Mouse (Mus musculus) limb, embryonic 11.5 days (tissue): ENCODE data around the gene Dock1. TPM values are rescaled to one million over a fixed set of nuclear protein-coding genes. Genes with fewer than 3 reads are reported as not detected.

Experiments used
- ATAC-seq: fragments of 200-750 bp; cut with Nextera tagmentation; 2 replicates; pipeline ENCODE4 v1.8.0; 2017; ENCODE audit warnings: low read depth; ENCODE audit not compliant: insufficient number of reproducible peaks, low FRiP score, low TSS enrichment
- DNase-seq: peaks from one replicate; pipeline ENCODE4 v3.0.0-alpha.2; 2015; ENCODE audit warnings: low spot score
- H3K27ac ChIP-seq: fragments of 300-500 bp; sonication (generic); replicated peaks from 2 replicates; pipeline ENCODE4 v1.5.1; 2014; ENCODE audit warnings: low read depth, mild to moderate bottlenecking, low read length
- H3K27me3 ChIP-seq: fragments of 300-500 bp; sonication (generic); 2 replicates; pipeline ENCODE4 v1.6.1; 2014; ENCODE audit warnings: mild to moderate bottlenecking, low read length, mixed read lengths; ENCODE audit not compliant: control insufficient read depth, insufficient read depth
- H3K36me3 ChIP-seq: fragments of 300-500 bp; sonication (generic); 2 replicates; pipeline ENCODE4 v1.6.1; 2014; ENCODE audit warnings: mild to moderate bottlenecking, low read length, moderate library complexity, mixed read lengths; ENCODE audit not compliant: control insufficient read depth, insufficient read depth
- H3K4me1 ChIP-seq: fragments of 300-500 bp; sonication (generic); 2 replicates; pipeline ENCODE4 v1.6.1; 2014; ENCODE audit warnings: low read length, mixed read lengths; ENCODE audit not compliant: control insufficient read depth, insufficient read depth
- H3K4me2 ChIP-seq: fragments of 300-500 bp; sonication (generic); 2 replicates; pipeline ENCODE4 v1.6.1; 2014; ENCODE audit warnings: low read depth, mild to moderate bottlenecking, moderate library complexity; ENCODE audit not compliant: severe bottlenecking
- H3K4me3 ChIP-seq: fragments of 300-500 bp; sonication (generic); 2 replicates; pipeline ENCODE4 v1.5.1; 2014; ENCODE audit warnings: low read depth, low read length
- H3K9ac ChIP-seq: fragments of 300-500 bp; sonication (generic); 2 replicates; pipeline ENCODE4 v1.6.1; 2014; ENCODE audit warnings: mild to moderate bottlenecking, low read length
- H3K9me3 ChIP-seq: fragments of 300-500 bp; sonication (generic); 2 replicates; pipeline ENCODE4 v1.6.1; 2016; ENCODE audit warnings: low read length; ENCODE audit not compliant: control insufficient read depth
- WGBS: fragments of 180-500 bp; shearing (Covaris S2); extraction: QIAGEN DNeasy Blood & Tissue Kit; methylation state at CpG from one replicate; pipeline ENCODE4 v1.1.7; 2014; 5-methylcytosine and 5-hydroxymethylcytosine counted together
- polyA plus RNA-seq: library from polyadenylated mRNA; unstranded; fragments of >200 nt; fragmentation: Nextera tagmentation; extraction: Ambion mirVana; gene quantifications from 2 replicates; pipeline ENCODE4 v1.2.1, GENCODE M21; 2014

Gene Dock1
- polyA plus RNA-seq, 1 experiment from 2014 or later = 42.7 TPM

DNA sequence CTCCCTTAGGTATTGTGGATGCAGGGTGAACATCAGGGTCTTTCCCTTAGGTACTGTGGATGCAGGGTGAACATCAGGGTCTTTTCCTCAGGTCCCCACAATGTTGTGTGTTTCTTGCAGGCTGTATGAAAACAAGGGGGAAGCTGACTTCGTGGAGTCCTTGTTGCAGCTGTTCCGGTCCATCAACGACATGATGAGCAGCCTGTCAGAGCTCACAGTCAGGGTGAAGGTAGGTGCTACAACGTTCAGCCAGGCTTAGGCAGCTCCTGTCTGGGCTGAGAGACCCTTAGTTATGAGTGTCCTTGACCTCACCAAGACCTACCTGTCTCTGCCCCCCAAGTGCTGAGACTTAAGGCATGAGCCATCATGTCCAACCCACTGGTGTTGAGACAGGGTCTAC, 134.0 kb downstream of the Dock1 start:
- H3K4me2 ChIP-seq = no peak overlapping the region
- H3K36me3 ChIP-seq = peaks cover 2% of the 10 kb centered on the region; the same call in 1 of the 2 replicates
- peaks cover 3% of the 10 kb centered on the region; the same call in 1 of the 2 replicates for H3K4me1 ChIP-seq
- H3K27ac ChIP-seq = no peak overlapping the region
- no peak overlapping the region for H3K4me3 ChIP-seq
- H3K9ac ChIP-seq = no peak overlapping the region
- WGBS = 89% methylated on average over 4 of the region's 4 CpGs
- no peaks in the 10 kb centered on the region for H3K27me3 ChIP-seq
- ATAC-seq (no peak), DNase-seq (no peak)
- no peaks in the 10 kb centered on the region for H3K9me3 ChIP-seq

- Histone ChIP-seq H3K27me3 (no peaks in the 10 kb centered on the region), H3K9ac (no peak overlapping the region), H3K4me2 (no peak overlapping the region)
Measured at GRCm38 (mm10) chr7:134806799-134807198, 136.3 kb downstream of the Dock1 start.

GRCm38 (mm10) chr7:134808406-134808805, 138.0 kb downstream of the Dock1 start:
- H3K4me2 ChIP-seq = no peak overlapping the region
- H3K27me3 ChIP-seq = no peaks in the 10 kb centered on the region
- ATAC-seq (no peak), DNase-seq (no peak)
- H3K36me3 ChIP-seq = peaks cover 2% of the 10 kb centered on the region; the same call in 1 of the 2 replicates
- WGBS = 92% methylated on average over 2 of the region's 2 CpGs
- H3K9me3 ChIP-seq = no peaks in the 10 kb centered on the region
- H3K9ac ChIP-seq = no peak overlapping the region
- H3K27ac ChIP-seq = no peak overlapping the region
- H3K4me3 ChIP-seq = no peak overlapping the region
- H3K4me1 ChIP-seq = peaks cover 3% of the 10 kb centered on the region; the same call in 1 of the 2 replicates

More at GRCm38 (mm10) chr7:134806799-134807198, 136.3 kb downstream of the Dock1 start:
- WGBS = 81% methylated on average over 6 of the region's 6 CpGs
- H3K9me3 ChIP-seq = no peaks in the 10 kb centered on the region
- DNase-seq = no peak
- peaks cover 2% of the 10 kb centered on the region; the same call in 1 of the 2 replicates for H3K36me3 ChIP-seq
- no peak overlapping the region for H3K27ac ChIP-seq
- H3K4me1 ChIP-seq = peaks cover 3% of the 10 kb centered on the region; the same call in 1 of the 2 replicates
- no peak for ATAC-seq
- no peak overlapping the region for H3K4me3 ChIP-seq

DNA sequence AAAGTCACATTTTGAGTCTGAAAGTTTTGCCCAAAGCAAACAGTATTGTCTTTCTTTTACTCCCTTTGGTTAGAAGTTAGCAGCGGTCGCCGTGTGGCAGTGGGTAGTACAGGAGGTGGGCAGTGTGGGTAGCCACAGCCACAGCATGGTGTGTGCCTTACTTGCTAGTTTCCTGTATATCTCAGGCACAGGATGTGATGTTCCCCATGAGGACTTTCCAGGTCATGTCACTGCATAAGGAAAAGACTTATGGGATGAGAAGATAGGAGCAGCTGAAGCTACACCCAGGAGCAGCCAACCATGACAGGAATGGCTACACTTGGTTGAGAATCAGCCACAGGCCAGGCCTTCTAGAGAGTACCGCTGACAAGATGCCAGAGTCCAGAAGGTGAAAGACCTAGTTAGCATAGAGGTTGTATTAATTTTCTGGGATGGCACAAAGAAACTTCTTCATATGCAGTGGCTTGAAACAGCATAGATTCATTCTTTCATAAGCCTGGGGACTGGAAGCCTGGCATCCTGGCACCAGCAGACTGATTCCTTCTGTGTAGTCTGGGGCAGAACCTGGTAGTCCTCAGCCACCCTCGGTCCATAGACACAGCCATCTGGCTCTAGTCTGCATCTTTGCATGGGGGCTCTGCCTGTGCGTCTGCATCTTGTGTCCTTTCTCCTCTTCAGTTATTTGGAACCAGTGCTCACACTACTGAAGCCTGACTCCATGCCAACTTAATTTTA, 139.0 kb downstream of the Dock1 start:
- Histone ChIP-seq H3K9me3 (no peaks in the 10 kb centered on the region), H3K36me3 (peaks cover 2% of the 10 kb centered on the region; the same call in 1 of the 2 replicates), H3K27ac (no peak overlapping the region), H3K27me3 (no peaks in the 10 kb centered on the region), H3K4me3 (no peak overlapping the region), H3K9ac (no peak overlapping the region), H3K4me1 (peaks cover 3% of the 10 kb centered on the region; the same call in 1 of the 2 replicates), H3K4me2 (no peak overlapping the region)
- ATAC-seq (no peak), DNase-seq (no peak)
- WGBS = 95% methylated on average over 6 of the region's 6 CpGs

DNA sequence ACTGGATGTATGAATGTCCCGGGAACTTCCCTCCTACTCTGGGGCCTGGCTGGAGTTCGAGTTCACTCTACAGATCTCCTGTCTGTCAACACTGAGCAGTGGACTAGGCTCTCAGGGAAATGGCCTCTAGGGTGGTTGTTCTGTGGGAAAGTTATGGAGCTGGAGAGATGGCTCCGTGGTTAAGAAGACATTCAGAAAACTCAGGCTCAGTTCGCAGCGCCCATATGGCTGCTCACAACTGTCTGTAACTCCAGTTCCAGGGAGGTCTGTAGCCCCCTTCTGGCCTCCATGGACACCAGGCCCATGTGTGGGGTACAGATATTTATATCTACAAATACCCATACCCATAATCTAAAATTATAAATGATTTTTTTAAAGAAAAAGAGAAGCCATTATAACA, 148.0 kb downstream of the Dock1 start:
- Histone ChIP-seq H3K4me1 (no peaks in the 10 kb centered on the region), H3K9me3 (no peaks in the 10 kb centered on the region), H3K4me3 (no peak overlapping the region), H3K4me2 (no peak overlapping the region), H3K27me3 (no peaks in the 10 kb centered on the region), H3K9ac (no peak overlapping the region), H3K36me3 (no peaks in the 10 kb centered on the region), H3K27ac (no peak overlapping the region)
- ATAC-seq (no peak), DNase-seq (no peak)
- WGBS = 94% methylated on average over 5 of the region's 5 CpGs

DNA sequence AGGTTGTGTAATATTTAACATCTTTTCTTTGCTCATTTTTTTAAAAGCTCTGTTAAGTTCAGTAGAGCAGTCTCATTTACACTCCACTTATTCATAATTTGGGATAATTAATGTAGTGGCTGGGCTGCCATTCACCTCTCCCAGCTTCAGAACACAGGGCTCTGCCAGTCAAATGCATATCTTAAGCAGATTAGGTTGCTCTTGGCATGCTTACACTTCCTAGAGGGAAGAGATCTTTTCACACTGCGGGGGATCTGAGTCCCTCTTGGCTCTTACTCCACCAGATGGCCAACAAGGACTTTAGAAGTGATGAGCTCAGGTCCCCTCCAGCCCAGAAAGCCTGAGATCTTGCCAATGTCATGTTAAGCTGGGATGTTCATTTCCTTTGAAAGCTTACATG, 150.8 kb downstream of the Dock1 start:
- no peaks in the 10 kb centered on the region for H3K36me3 ChIP-seq
- H3K4me2 ChIP-seq = no peak overlapping the region
- H3K4me1 ChIP-seq = no peaks in the 10 kb centered on the region
- no peak overlapping the region for H3K9ac ChIP-seq
- no peaks in the 10 kb centered on the region for H3K27me3 ChIP-seq
- no peak overlapping the region for H3K4me3 ChIP-seq
- no peak overlapping the region for H3K27ac ChIP-seq
- DNase-seq (no peak), ATAC-seq (no peak)
- H3K9me3 ChIP-seq = no peaks in the 10 kb centered on the region
- 45% methylated on average over 1 of the region's 1 CpGs for WGBS

- no peaks in the 10 kb centered on the region for H3K4me1 ChIP-seq
- 63% methylated on average over 3 of the region's 3 CpGs for WGBS
- no peak for ATAC-seq
- no peak for DNase-seq
- no peaks in the 10 kb centered on the region for H3K36me3 ChIP-seq
- H3K27ac ChIP-seq = no peak overlapping the region
- no peaks in the 10 kb centered on the region for H3K27me3 ChIP-seq
- H3K9me3 ChIP-seq = no peaks in the 10 kb centered on the region
- H3K4me3 ChIP-seq = no peak overlapping the region
- no peak overlapping the region for H3K4me2 ChIP-seq
- H3K9ac ChIP-seq = no peak overlapping the region
Measured at GRCm38 (mm10) chr7:134822006-134822405, 151.6 kb downstream of the Dock1 start.

- no peak for DNase-seq
- WGBS = 78% methylated on average over 4 of the region's 4 CpGs
- no peaks in the 10 kb centered on the region for H3K4me1 ChIP-seq
- H3K9me3 ChIP-seq = no peaks in the 10 kb centered on the region
- no peak overlapping the region for H3K4me2 ChIP-seq
- H3K27ac ChIP-seq = no peak overlapping the region
- no peak overlapping the region for H3K9ac ChIP-seq
- ATAC-seq = no peak
- no peaks in the 10 kb centered on the region for H3K36me3 ChIP-seq
- H3K27me3 ChIP-seq = no peaks in the 10 kb centered on the region
- H3K4me3 ChIP-seq = no peak overlapping the region
Measured at GRCm38 (mm10) chr7:134823891-134824290, 153.4 kb downstream of the Dock1 start.
